Mouse (Mus musculus) v-Abl transformed pro-B cells (cell line): ENCODE measurements around the gene Ptpdc1.

Experiments
- in situ Hi-C, 2 experiments: fragments of 400-800 bp; cut with MboI; formaldehyde crosslinking; loops; one replicate each; pipeline ENCODE4 v1.15.1; 2025; ENCODE audit not compliant: unreplicated experiment in 2 of 2

The Ptpdc1 gene

GRCm38 (mm10) chr13:48594605-48595004 is 30.9 kb downstream of the Ptpdc1 start:
- in situ Hi-C loops, result no loop called here

GRCm38 (mm10) chr13:48594031-48594430 is 31.4 kb downstream of the Ptpdc1 start:
- in situ Hi-C loops, result no loop called here

GRCm38 (mm10) chr13:48593181-48593580 is 32.3 kb downstream of the Ptpdc1 start:
- in situ Hi-C loops, result no loop called here

GRCm38 (mm10) chr13:48590743-48591142 is 34.7 kb downstream of the Ptpdc1 start:
- in situ Hi-C loops, result no loop called here

- in situ Hi-C loops, result loop anchor here in 1 of 2 experiments (10.0 kb wide), 1 partner anchor 47 kb away; no protein-coding TSS in a partner anchor
Measured at GRCm38 (mm10) chr13:48587354-48587753, 38.1 kb downstream of the Ptpdc1 start.

- in situ Hi-C loops, result loop anchor here in 1 of 2 experiments (10.0 kb wide), 1 partner anchor 48 kb away; no protein-coding TSS in a partner anchor
Measured at GRCm38 (mm10) chr13:48586496-48586895, 39.0 kb downstream of the Ptpdc1 start.

- in situ Hi-C loops, result loop anchor here in 1 of 2 experiments (10.0 kb wide), 1 partner anchor 49 kb away; no protein-coding TSS in a partner anchor
Measured at GRCm38 (mm10) chr13:48585786-48586185, 39.7 kb downstream of the Ptpdc1 start.

GRCm38 (mm10) chr13:48582688-48583379 is 42.6 kb downstream of the Ptpdc1 start:
- in situ Hi-C loops, result loop anchor here in 1 of 2 experiments (10.0 kb wide), 1 partner anchor 52 kb away; no protein-coding TSS in a partner anchor

GRCm38 (mm10) chr13:48578616-48579015 is 46.8 kb downstream of the Ptpdc1 start:
- in situ Hi-C loops, result loop anchor here in 1 of 2 experiments (10.0 kb wide), 1 partner anchor 56 kb away; no protein-coding TSS in a partner anchor

GRCm38 (mm10) chr13:48577836-48578235 is 47.6 kb downstream of the Ptpdc1 start:
- in situ Hi-C loops, result loop anchor here in 1 of 2 experiments (10.0 kb wide), 1 partner anchor 57 kb away; no protein-coding TSS in a partner anchor

- in situ Hi-C loops, result loop anchor here in 1 of 2 experiments (10.0 kb wide), 1 partner anchor 58 kb away; no protein-coding TSS in a partner anchor
Measured at GRCm38 (mm10) chr13:48577007-48577406, 48.5 kb downstream of the Ptpdc1 start.

GRCm38 (mm10) chr13:48574718-48575117 is 50.7 kb downstream of the Ptpdc1 start:
- in situ Hi-C loops, result loop anchor here (5.0 to 10.0 kb wide), 3 partner anchors 47 to 60 kb away; no protein-coding TSS in a partner anchor

- in situ Hi-C loops, result loop anchor here (5.0 to 10.0 kb wide), 3 partner anchors 46 to 61 kb away; no protein-coding TSS in a partner anchor
Measured at GRCm38 (mm10) chr13:48573525-48574355, 51.7 kb downstream of the Ptpdc1 start.

GRCm38 (mm10) chr13:48572127-48572526 is 53.3 kb downstream of the Ptpdc1 start:
- in situ Hi-C loops, result loop anchor here (5.0 to 10.0 kb wide), 3 partner anchors 45 to 63 kb away; no protein-coding TSS in a partner anchor

GRCm38 (mm10) chr13:48571298-48571697 is 54.2 kb downstream of the Ptpdc1 start:
- in situ Hi-C loops, result loop anchor here (5.0 to 10.0 kb wide), 3 partner anchors 44 to 64 kb away; no protein-coding TSS in a partner anchor

GRCm38 (mm10) chr13:48569576-48570132 is 55.8 kb downstream of the Ptpdc1 start:
- in situ Hi-C loops, result loop anchor here (5.0 to 10.0 kb wide), 3 partner anchors 42 to 65 kb away; no protein-coding TSS in a partner anchor

GRCm38 (mm10) chr13:48567646-48568045 is 57.8 kb downstream of the Ptpdc1 start:
- in situ Hi-C loops, result no loop called here

GRCm38 (mm10) chr13:48566116-48566935 is 59.1 kb downstream of the Ptpdc1 start:
- in situ Hi-C loops, result no loop called here

- in situ Hi-C loops, result no loop called here
Measured at GRCm38 (mm10) chr13:48564881-48565600, 60.4 kb downstream of the Ptpdc1 start.
